Mouse (Mus musculus): ENCODE results near the gene Abcc1. TPM values are rescaled to one million over a fixed set of nuclear protein-coding genes. Genes with fewer than 3 reads are reported as not detected.

The Abcc1 gene
- total RNA-seq, 2 experiments from 2014 or later: 25.9 to 29.4 TPM

DNA sequence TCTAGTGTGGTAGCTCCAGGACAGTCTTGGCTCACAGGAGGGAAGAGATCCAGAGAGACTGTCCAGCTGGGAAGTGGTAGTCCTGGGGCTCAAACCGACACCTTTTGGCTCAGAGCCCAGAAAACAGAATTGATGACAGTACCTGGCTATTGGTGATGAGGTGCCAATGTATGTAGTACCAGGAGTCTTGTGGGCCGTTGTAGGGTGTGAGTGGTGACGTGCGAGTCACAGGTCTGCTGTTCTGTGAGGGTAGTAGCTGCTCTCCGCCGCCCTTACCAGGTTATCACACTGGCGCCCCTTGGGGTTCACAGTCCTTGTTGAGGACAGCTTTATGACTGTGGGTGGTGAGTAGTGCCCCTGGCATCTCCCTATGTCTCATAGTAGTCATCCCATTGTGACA, 77.2 kb downstream of the Abcc1 start:
- DNase-seq (ENCODE audit: low spot score in 2 of 2): no peak

DNA sequence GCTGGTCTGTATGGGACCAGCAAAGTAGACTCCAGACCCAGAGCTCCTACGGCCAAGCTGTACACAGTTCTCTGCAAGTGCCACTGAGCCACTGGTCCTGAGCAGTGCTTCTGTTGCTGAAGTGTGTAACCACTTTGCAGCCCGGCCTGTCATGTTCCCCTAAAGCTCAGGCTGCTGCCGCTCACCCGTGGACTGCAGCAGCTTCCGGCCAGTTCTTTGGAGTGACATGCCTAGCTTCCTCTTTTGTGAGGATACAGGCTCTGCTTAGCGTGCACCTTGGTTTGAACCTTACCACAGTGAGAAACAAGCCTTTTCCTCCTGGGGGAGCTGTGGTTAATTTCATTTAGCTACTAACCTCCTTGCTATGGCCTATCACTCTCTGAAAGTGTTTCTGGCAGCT, 77.7 kb downstream of the Abcc1 start:
- no peak for DNase-seq (ENCODE audit: low spot score in 2 of 2)

GRCm38 (mm10) chr16:14439801-14440614, 78.7 kb downstream of the Abcc1 start:
- no peak for DNase-seq (ENCODE audit: low spot score in 2 of 2)

DNA sequence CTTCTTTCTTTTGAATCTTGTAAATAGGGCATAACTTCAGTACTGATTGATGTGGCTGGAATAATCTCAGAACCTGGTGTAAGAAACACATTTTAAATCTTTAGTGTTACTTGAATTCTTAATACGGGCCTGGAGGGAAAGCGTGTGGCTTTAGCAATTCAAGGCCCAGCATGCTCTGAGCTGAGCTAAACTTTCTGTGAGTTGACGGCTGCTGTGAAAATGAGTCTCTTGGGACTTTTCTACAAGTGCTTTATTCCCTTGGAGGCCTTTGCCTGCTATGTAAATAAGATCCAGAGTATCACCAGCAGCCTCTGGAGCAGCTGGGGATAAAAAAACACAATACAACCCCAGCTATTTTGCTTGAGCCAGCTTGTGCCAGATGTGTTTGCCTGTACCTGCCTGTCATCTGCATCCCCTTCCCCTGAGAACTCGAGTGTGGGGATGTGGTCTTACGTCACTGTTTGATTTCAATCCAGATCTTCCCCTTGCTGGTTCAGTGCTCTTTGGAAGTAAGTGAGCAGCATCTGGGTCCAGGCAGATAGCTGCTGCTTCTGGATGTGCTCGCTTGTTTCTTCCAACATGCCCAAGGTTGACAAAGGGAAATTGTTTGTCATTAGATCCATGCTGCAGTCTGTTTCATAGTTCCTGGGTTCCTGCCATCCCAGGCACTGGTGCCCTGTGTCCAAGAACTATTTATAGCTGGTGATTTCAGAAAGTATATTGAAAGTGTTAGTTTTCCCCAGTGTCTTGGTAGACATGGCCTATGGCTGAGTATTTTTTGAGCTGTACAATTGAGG, 82.9 kb downstream of the Abcc1 start:
- no peak for DNase-seq (ENCODE audit: low spot score in 2 of 2)

DNA sequence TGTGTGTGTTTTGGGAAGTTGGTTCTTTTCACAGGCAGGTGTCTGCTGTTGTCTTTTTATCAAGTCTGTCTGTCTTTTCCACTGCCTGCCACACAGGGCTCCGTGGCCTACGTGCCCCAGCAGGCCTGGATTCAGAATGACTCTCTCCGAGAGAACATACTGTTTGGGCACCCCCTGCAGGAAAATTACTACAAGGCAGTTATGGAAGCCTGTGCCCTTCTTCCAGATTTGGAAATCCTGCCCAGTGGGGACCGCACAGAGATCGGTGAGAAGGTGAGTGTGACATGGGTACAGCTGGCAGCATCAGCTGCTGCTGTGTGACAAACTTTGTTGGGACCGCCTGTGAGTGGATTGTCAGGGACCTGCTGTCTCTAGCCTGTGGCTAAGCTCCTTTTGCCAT, 83.8 kb downstream of the Abcc1 start:
- no peak for DNase-seq (ENCODE audit: low spot score in 2 of 2)

- no peak for DNase-seq (ENCODE audit: low spot score in 2 of 2)
Measured at GRCm38 (mm10) chr16:14447366-14447765, 86.0 kb downstream of the Abcc1 start.

- no peak for DNase-seq (ENCODE audit: low spot score in 2 of 2)
Measured at GRCm38 (mm10) chr16:14448307-14448706, 86.9 kb downstream of the Abcc1 start.

- DNase-seq (ENCODE audit: low spot score in 2 of 2): no peak
Measured at GRCm38 (mm10) chr16:14449861-14450260, 88.5 kb downstream of the Abcc1 start.

GRCm38 (mm10) chr16:14451374-14452046, 90.2 kb downstream of the Abcc1 start:
- DNase-seq (ENCODE audit: low spot score in 2 of 2): no peak

GRCm38 (mm10) chr16:14462535-14462934, 101.2 kb downstream of the Abcc1 start:
- DNase-seq (ENCODE audit: low spot score in 2 of 2): no peak

GRCm38 (mm10) chr16:14465016-14465415, 103.7 kb downstream of the Abcc1 start:
- DNase-seq (ENCODE audit: low spot score in 2 of 2): no peak

GRCm38 (mm10) chr16:14468351-14468750, 107.0 kb downstream of the Abcc1 start:
- DNase-seq (ENCODE audit: low spot score in 2 of 2): no peak

DNA sequence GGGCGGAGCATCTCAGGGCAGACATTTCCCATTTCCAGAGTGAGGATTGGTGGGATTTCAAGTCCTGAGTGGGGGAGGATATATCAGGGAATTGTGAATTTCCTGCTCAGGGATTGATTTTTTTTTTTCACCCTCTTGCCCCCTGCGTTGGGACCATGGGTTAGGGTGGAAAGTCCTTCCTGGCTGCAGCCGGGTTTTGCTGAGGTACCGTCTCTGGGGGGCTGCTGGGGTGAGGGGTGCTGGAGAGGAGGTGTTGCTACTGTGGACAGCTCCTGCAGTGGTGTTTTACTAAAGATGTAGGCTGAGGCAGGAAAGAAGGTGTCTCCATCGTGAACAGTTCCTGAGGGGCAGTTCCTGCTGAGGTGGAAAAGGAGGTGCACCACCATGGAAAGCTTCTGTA, 107.5 kb downstream of the Abcc1 start:
- DNase-seq (ENCODE audit: low spot score in 2 of 2): no peak

GRCm38 (mm10) chr16:14472171-14472570, 110.8 kb downstream of the Abcc1 start:
- DNase-seq (ENCODE audit: low spot score in 2 of 2): no peak

DNA sequence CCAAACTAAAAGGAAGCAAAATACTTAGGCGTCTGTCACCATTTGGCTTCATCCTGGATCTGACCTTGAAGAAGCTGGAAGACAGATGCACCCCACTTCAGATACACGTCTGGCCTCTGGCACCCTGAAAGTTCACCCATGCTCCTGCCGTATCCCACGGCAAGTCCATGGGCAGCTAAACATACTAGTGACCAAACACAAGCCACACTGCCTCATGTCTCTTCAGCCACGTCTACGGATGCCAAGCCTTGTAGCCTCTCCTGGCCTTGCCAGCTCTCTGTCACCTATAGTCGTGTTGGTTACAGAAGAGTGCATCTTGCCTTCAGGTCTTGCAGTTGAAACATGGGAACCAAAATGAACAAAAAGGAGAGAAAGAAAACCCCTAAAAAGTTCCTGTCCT, 112.3 kb downstream of the Abcc1 start:
- DNase-seq (ENCODE audit: low spot score in 2 of 2): no peak

DNA sequence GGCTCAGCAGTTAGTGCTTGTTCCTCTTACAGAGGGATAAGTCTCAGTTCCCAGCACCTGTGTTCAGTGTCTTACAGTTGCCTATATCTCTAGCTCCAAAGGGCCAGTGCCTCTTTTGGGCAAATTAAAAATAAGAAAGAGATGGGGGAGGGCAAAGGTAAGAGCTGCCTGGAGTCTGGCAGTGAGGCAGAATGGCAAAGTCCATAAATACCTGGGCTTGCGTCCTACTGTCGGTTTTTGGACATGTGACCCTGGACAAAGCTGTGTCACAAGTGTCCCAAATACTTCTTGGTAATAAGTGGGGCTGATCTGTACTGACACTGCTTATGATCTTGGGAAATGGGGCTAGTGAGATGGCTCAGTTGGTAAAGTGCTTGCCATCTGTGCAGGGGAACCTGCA, 113.6 kb downstream of the Abcc1 start:
- DNase-seq (ENCODE audit: low spot score in 2 of 2): no peak

DNA sequence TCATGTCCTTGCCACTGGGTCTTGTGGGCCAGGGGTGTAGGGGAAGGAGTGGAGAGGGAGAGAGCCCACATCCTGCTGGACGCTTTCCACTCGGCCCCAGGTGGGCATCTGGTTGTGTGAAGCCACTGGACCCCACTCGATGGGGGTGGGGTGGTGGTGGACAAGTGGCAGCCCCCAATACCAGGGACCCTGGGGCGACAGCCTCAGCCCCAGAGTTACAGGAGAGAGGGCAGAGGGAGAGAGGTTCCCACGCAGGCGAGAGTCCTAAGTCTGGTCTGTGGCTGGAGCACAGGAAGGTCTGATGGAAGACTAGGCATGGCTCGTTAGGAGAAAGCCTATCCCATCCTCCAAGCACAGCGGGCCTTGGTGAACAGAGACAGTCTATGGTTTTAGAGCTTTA, 114.7 kb downstream of the Abcc1 start:
- DNase-seq (ENCODE audit: low spot score in 2 of 2): no peak

- no peak for DNase-seq (ENCODE audit: low spot score in 2 of 2)
Measured at GRCm38 (mm10) chr16:14476701-14477400, 115.5 kb downstream of the Abcc1 start.

DNA sequence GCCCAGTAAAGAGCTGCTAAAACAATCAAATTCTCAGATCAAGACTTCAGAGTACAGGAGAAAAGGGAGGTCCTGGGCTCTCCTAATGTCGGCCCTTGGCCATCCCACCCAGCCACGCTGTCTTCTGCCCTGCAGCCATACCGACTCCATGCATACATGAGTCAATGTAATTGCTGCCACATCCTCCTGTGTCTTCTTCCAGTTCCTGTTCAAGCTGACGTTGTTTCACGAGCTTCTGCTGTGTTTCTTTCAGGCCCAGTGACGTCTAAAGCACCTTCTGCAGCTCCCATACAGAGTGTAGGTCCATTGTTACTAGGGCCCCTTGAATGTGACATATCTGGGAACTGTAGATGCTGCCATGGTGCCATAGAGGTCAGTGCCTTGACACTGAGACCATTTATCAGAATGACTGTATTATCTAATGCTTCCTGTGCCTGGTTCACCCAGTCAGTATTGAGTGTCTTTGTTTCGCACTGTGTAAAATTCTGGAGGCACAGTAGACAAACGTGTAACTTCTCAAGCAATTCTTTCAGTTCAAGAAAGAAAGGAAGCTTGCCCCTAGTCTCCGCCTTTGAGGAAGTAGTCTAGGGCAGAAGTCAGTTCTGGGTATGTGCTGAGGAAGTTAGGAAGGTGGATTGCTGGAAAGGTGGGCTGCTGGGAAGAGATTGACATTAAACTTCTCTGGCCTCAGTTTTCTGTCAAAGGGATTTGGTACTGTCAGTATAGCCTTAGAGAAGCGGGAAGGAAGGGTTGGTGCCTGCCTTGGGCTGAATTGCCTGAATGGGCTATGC, 116.3 kb downstream of the Abcc1 start:
- no peak for DNase-seq (ENCODE audit: low spot score in 2 of 2)

GRCm38 (mm10) chr16:14479641-14480040, 118.3 kb downstream of the Abcc1 start:
- no peak for DNase-seq (ENCODE audit: low spot score in 2 of 2)

Data from gastrocnemius, postnatal 4 days (tissue).